Mouse (Mus musculus) heart, adult 11 months (tissue): ENCODE data around the gene Trpv2.

ENCODE experiments used
- DNase-seq: peaks from one replicate; pipeline ENCODE4 v3.0.0; 2022

Trpv2 gene

GRCm38 (mm10) chr11:62558961-62559646 is 15.2 kb upstream of the Trpv2 start:
- DNase-seq: peak; percentile 98

DNA sequence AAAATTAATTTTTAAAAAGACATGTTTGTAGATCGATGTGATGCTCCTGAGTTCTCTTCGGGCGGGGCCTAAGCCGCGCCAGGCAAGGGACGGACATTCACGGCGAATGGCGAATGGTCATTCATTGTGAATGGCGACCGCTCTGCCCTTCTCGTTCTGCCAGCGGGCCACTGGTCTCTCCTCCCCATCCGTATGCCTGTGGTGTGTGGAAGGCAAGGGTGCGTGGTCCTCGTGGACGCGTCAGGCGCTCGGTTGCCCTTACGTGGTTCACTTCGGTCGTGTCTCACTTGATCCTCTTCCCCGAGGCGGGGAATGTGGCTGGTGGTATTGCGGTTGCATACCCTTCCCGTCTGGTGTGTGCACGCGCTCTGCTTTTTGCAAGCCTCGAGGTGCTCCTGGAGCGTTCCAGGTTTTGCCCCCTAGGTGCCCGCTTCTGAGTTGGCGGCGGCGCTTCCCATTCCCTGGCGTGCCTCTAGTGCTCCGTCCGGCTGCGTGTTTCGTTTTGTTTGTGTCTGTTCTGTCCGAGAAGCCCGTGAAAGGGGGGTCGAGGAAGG is 13.7 kb upstream of the Trpv2 start:
- peak; percentile 91 for DNase-seq

DNA sequence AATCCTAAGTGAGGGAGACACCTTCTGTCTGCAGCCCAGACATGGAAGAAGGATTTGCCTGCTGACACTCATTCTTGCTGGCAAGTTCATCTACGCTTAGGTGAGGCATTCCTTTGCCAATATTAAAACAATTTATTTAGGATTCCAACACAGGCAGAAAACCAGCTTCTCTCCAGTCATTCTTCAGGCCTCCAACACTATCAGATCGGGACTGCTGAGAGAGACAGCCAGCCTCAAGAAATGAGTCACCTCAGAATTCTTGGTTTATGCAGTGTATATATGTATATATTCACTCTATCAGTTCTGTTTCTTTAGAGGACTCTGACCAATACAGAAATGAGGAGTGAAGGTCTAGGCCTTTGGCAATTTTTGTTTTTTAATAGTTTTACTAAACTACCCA is 10.7 kb upstream of the Trpv2 start:
- no peak for DNase-seq

- no peak for DNase-seq
These were observed 8.5 kb upstream of the Trpv2 start for GRCm38 (mm10) chr11:62565747-62566146.

- peak; percentile 95 for DNase-seq
These were observed 8.1 kb upstream of the Trpv2 start for GRCm38 (mm10) chr11:62566211-62566610.

GRCm38 (mm10) chr11:62568300-62568699 is 6.0 kb upstream of the Trpv2 start:
- no peak for DNase-seq

GRCm38 (mm10) chr11:62574703-62575085 is 408 bp downstream of the Trpv2 start:
- DNase-seq: peak; percentile 78

DNA sequence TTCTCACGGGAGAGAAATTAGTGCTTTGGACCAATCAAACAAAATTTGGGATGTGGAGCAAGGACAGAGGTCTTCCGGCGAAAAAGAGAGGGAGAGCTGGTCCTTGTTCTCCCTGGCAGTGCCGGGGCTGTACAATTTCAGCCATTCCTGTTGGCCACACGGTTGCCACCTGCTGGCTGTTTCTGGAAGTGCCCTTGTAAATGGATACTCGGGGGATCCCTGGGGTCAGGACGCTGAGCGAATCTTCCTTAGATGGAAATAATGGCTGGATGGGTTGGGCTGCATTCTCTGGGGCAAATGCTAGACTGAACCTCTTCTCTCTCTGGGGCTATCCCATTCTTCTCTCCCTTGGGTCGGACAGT is 992 bp downstream of the Trpv2 start:
- peak; percentile 98 for DNase-seq

DNA sequence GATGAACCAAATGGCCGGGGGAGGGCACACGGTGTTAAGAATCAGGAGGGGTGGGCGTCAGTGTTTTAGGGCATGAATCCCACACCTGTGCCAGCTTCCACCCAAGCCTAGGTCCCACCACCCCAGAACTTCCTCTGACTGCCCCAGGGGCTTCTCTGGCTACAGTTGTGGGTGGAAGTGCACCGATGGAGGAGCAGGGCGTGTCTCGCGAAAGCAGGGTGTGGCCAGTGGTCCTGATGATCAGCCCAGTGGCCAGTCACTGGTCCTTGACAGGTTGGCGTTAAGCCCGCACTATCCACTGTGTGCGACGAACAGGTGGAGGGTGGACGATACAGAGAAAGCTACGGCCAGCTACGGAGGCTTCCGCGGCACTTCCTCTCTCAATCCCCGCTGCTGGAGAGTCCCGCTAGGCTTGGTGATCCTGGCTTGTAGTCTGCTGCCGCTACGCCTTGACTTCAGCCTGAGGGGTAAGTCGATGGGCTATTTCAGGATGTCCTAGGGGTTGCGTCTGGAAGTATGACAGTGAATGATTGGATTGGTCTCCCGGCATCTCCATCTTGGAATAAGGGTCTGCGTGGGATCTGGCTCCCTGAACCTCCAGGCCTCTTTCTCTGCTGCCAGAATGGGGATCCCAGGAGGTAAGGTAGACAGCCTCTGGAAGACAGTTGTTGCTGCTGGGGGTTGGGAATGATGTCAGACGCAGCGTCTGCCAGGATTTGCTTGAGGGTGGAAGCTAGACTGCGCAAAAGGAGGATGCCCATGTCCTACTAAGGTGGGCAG is 1.6 kb downstream of the Trpv2 start:
- peak; percentile 97 for DNase-seq

DNA sequence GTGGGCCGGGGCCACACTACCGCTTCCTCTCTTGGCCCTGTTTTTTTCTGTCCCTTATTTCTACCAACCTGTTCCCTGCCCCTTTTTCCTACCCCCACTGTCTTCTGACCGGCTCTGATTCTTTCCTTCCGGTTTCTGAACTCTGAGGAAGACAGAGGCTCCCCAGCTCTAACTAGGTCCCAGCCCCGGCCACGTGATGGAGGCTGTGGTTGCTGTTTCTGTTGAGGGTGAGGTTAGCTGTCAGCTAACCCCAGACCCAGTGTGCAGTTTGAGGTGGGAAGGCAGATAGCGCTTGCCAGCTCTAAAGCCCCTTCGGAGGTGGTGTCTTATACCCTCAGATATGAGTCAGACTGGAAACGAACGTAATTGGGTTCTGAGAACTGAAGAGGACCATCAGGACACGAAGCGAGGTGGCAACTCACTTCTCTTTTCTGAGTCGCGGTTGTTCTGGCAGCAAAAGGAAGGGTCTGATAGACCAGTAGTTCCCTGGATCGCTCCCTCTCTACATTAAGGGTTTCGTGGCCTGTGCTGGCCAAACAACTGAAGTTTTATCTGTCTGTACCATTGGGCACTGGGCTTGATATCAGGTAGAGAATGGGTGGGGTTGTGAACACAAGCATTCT is 2.4 kb downstream of the Trpv2 start:
- peak; percentile 97 for DNase-seq

DNA sequence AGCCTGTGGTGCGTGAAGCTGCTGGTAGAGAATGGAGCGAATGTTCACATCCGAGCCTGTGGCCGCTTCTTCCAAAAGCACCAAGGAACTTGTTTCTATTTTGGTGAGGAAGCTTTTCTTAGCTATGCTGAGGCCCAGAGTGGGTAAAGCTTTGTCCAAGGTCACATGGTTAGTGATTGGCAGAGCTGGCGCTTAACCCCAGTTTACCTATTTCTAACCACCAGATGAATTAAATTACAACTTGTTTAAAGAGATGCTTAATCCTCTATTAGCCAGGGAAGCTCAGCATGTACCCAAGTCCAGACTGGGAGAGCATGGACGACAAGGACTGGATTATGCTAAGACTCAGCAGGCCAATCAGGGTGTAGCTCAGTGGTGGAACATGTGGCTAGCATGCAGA is 8.7 kb downstream of the Trpv2 start:
- DNase-seq: no peak

GRCm38 (mm10) chr11:62584671-62585206 is 10.5 kb downstream of the Trpv2 start:
- no peak for DNase-seq

DNA sequence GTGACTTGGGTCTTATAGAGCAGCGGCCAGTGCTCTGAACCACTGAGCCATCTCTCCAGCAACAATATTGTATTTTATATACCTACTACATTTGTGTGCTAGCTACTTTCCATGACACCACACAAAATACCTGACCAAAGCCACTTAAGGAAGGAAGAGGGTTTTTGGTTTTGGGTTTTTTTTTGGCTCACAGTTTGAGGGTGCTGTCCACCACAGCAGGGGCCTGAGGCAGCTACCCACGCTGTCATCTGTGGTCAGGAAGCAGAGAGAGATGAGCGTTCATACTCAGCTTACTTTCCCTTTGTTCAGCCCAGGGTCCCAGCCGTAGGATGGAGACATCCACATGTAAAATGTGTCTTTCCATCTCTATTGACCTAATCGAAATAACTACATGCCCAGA is 12.7 kb downstream of the Trpv2 start:
- DNase-seq: peak; percentile 78

DNA sequence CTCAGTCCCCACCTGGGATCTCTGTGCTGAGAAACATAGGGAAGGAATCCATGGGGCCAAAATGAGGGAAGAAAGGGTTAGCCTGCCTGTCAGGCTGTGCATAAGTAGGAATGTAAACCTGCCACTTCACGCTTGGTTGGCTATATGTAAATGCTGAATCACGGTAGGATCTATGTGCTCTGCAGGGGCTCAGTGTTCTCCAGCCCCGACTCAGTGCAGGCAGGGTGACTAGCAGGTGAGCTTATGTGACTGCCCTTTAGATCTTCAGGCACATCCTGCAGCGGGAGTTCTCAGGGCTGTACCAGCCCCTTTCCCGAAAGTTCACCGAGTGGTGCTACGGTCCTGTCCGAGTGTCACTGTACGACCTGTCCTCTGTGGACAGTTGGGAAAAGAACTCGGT is 15.1 kb downstream of the Trpv2 start:
- DNase-seq: peak; percentile 75

- peak; percentile 74 for DNase-seq
These were observed 16.7 kb downstream of the Trpv2 start for GRCm38 (mm10) chr11:62591026-62591425.

DNA sequence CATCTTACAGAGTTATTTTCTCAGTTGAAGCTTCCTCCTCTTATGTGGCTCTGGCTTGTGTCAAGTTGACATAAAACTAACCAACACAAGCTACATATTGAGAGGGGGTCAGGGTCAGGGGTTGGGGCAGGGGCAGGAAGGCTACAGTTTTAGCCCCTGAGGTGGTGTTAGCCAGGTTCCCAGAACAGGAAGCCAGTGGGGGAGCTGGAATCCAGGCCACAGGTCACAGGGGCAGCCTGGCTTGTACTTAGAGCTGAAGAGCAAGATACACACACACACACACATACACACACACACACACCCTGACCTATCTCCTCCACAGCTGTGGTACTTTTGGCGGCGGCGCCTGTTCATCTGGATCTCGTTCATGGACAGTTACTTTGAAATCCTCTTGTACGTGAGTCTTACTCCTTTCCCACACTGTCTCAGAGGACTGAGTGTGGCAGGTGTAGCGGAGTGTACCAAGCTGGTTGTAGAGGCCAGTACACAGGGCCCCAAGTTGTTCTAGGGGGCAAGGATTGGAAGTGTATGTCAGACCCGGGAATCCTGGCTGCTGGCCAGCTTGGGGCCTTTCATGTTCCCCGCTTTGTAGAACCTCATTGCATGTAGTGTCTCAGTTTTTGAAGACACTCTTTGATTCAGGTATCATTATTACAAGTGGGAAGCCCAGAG is 17.8 kb downstream of the Trpv2 start:
- DNase-seq: peak; percentile 88

GRCm38 (mm10) chr11:62598571-62598970 is 24.3 kb downstream of the Trpv2 start:
- no peak for DNase-seq

- peak; percentile 84 for DNase-seq
These were observed 27.7 kb downstream of the Trpv2 start for GRCm38 (mm10) chr11:62601732-62602618.

DNA sequence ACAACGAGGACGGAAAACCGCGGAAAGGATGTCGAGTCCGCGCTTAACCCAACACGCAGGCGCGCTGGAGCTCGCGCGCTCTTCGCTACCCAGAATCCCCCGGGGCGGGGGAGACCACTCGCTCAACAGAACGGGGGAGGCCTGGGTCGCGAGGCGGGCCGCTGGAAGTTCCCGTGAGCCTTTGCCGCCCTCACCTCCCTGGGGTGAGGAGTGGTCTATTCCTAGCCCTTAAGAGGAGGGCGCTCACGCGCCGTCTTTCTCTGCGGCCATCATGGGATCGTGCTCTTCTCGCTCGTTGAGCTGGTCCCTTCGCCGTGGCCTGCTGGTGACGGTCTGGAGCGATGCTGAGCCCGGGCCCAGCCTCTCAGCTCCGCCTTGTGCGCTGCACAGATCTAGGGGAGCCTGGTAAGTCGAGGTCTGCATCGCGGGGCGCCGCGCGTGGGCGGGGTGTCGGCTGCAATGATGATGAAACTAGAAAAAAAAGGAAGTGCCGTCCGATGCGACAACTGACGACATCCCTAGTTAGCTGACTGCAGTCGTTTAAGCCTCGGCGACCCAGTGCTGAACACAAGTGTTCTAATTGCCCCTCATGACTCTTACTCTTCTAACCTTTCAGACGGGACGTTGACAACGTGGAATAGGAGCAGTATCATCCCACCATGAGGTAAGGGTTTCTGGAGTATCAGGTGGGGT is 28.5 kb downstream of the Trpv2 start:
- DNase-seq: peak; percentile 100

DNA sequence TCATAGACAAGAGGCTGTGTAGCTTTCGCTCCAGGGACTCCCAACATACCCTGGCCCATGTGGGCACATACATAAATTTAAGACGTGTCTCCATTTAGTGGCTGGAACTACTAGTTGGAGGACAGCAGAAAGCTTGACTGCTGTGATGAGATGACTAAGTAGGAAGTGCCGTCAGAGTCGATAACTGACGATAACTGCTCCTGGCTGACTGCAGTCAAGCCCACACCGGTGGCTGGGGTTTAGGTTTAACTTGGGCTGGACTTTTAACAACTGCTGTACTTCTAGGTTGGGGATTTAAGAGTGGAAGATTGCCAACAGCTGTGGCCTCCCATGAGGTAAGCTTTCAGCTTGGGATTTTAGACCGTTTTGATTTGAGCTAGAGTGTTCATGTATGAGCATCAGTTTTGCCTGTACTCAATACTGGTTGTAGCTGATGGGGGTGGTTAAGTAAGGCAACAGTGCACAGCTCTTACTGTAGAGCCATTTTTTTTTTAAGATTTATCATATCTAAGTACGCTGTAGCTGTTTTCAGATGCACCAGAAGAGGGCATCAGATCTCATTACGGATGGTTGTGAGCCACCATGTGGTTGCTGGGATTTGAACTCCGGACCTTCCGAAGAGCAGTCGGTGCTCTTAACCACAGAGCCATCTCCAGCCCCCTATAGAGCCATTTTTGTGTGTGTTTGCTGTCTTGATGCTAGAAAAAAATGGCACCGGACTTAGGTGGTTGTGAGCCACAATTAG is 29.2 kb downstream of the Trpv2 start:
- DNase-seq: peak; percentile 86
